Mouse (Mus musculus): ENCODE results near the gene Rtl5.

Rtl5 gene

GRCm38 (mm10) chrX:102067118-102067517 is 4.0 kb downstream of the Rtl5 start:
- DNase-seq (ENCODE audit: inconsistent age in 2 of 2, low spot score in 1 of 2): no peak

- DNase-seq (ENCODE audit: inconsistent age in 2 of 2, low spot score in 1 of 2): peak; percentile 58 to 86
Measured at GRCm38 (mm10) chrX:102066134-102066533, 5.0 kb downstream of the Rtl5 start.

GRCm38 (mm10) chrX:102065213-102065775 is 5.8 kb downstream of the Rtl5 start:
- DNase-seq (ENCODE audit: inconsistent age in 2 of 2, low spot score in 1 of 2): no peak

- DNase-seq (ENCODE audit: inconsistent age in 2 of 2, low spot score in 1 of 2): no peak
Measured at GRCm38 (mm10) chrX:102064062-102064461, 7.0 kb downstream of the Rtl5 start.

GRCm38 (mm10) chrX:102060891-102061290 is 10.2 kb downstream of the Rtl5 start:
- peak; percentile 24 to 49 for DNase-seq (ENCODE audit: inconsistent age in 2 of 2, low spot score in 1 of 2)

- DNase-seq (ENCODE audit: inconsistent age in 2 of 2, low spot score in 1 of 2): peak in 1 of 2 experiments; percentile 29
Measured at GRCm38 (mm10) chrX:102060243-102060642, 10.9 kb downstream of the Rtl5 start.

GRCm38 (mm10) chrX:102059437-102059836 is 11.7 kb downstream of the Rtl5 start:
- peak in 1 of 2 experiments; percentile 32 for DNase-seq (ENCODE audit: inconsistent age in 2 of 2, low spot score in 1 of 2)

GRCm38 (mm10) chrX:102054009-102054408 is 17.1 kb downstream of the Rtl5 start:
- DNase-seq (ENCODE audit: inconsistent age in 2 of 2, low spot score in 1 of 2): no peak

GRCm38 (mm10) chrX:102053371-102053770 is 17.7 kb downstream of the Rtl5 start:
- DNase-seq (ENCODE audit: inconsistent age in 2 of 2, low spot score in 1 of 2): no peak

- no peak for DNase-seq (ENCODE audit: inconsistent age in 2 of 2, low spot score in 1 of 2)
Measured at GRCm38 (mm10) chrX:102051225-102051624, 19.9 kb downstream of the Rtl5 start.

GRCm38 (mm10) chrX:102050552-102050951 is 20.6 kb downstream of the Rtl5 start:
- no peak for DNase-seq (ENCODE audit: inconsistent age in 2 of 2, low spot score in 1 of 2)

GRCm38 (mm10) chrX:102042386-102042785 is 28.7 kb downstream of the Rtl5 start:
- no peak for DNase-seq (ENCODE audit: inconsistent age in 2 of 2, low spot score in 1 of 2)

- DNase-seq (ENCODE audit: inconsistent age in 2 of 2, low spot score in 1 of 2): no peak
Measured at GRCm38 (mm10) chrX:102041562-102041961, 29.5 kb downstream of the Rtl5 start.

- DNase-seq (ENCODE audit: inconsistent age in 2 of 2, low spot score in 1 of 2): peak; percentile 43 to 72
Measured at GRCm38 (mm10) chrX:102037506-102037905, 33.6 kb downstream of the Rtl5 start.

GRCm38 (mm10) chrX:102036866-102037361 is 34.2 kb downstream of the Rtl5 start:
- DNase-seq (ENCODE audit: inconsistent age in 2 of 2, low spot score in 1 of 2): no peak

GRCm38 (mm10) chrX:102035671-102036070 is 35.4 kb downstream of the Rtl5 start:
- no peak for DNase-seq (ENCODE audit: inconsistent age in 2 of 2, low spot score in 1 of 2)

- DNase-seq (ENCODE audit: inconsistent age in 2 of 2, low spot score in 1 of 2): no peak
Measured at GRCm38 (mm10) chrX:102033566-102033965, 37.5 kb downstream of the Rtl5 start.

- DNase-seq (ENCODE audit: inconsistent age in 2 of 2, low spot score in 1 of 2): no peak
Measured at GRCm38 (mm10) chrX:102032431-102032830, 38.7 kb downstream of the Rtl5 start.

GRCm38 (mm10) chrX:102031851-102032250 is 39.3 kb downstream of the Rtl5 start:
- DNase-seq (ENCODE audit: inconsistent age in 2 of 2, low spot score in 1 of 2): peak; percentile 36 to 54

GRCm38 (mm10) chrX:102024976-102025375 is 46.1 kb downstream of the Rtl5 start:
- no peak for DNase-seq (ENCODE audit: inconsistent age in 2 of 2, low spot score in 1 of 2)

GRCm38 (mm10) chrX:102019471-102020240 is 51.4 kb downstream of the Rtl5 start:
- no peak for DNase-seq (ENCODE audit: inconsistent age in 2 of 2, low spot score in 1 of 2)

GRCm38 (mm10) chrX:102018890-102019289 is 52.2 kb downstream of the Rtl5 start:
- no peak for DNase-seq (ENCODE audit: inconsistent age in 2 of 2, low spot score in 1 of 2)

All from adrenal gland, adult (tissue).